Mouse (Mus musculus) thymus, adult 2 months (tissue): ENCODE measurements around the gene Sephs2. TPM values are rescaled to one million over a fixed set of nuclear protein-coding genes. Genes with fewer than 3 reads are reported as not detected.
"Not testable (repeated sequence)": the region's sequence is repeated elsewhere in the genome, so short reads cannot be mapped to it uniquely, and the experiment has no call there.

ENCODE experiments used
- DNase-seq: peaks from one replicate; pipeline ENCODE4 v3.0.0; 2021
- H3K27ac ChIP-seq: fragments of 200-500 bp; 2 replicates; pipeline ENCODE4 v1.5.1; 2012; ENCODE audit warnings: low read length, control low read depth; ENCODE audit not compliant: control insufficient read depth, insufficient read depth
- H3K27me3 ChIP-seq: fragments of 200-500 bp; 2 replicates; pipeline ENCODE4 v1.6.1; 2012; ENCODE audit warnings: mild to moderate bottlenecking, low read length, moderate library complexity, mixed read lengths; ENCODE audit not compliant: control insufficient read depth, insufficient read depth
- H3K36me3 ChIP-seq: fragments of 200-500 bp; 2 replicates; pipeline ENCODE4 v1.6.1; 2012; ENCODE audit warnings: mild to moderate bottlenecking, low read length, moderate library complexity; ENCODE audit not compliant: control insufficient read depth, insufficient read depth
- H3K4me1 ChIP-seq: fragments of 200-500 bp; replicated peaks from 2 replicates; pipeline ENCODE4 v1.6.1; 2012; ENCODE audit warnings: low read length; ENCODE audit not compliant: control insufficient read depth, insufficient read depth
- H3K4me3 ChIP-seq: fragments of 200-500 bp; 2 replicates; pipeline ENCODE4 v1.5.1; 2012; ENCODE audit warnings: mild to moderate bottlenecking, low read length, control low read depth, moderate library complexity; ENCODE audit not compliant: control insufficient read depth, insufficient read depth
- CTCF ChIP-seq: fragments of 200-500 bp; IDR thresholded peaks from 2 replicates; pipeline ENCODE4 v1.5.1; 2012; ENCODE audit warnings: mild to moderate bottlenecking, control low read depth, low read length, moderate library complexity, borderline replicate concordance; ENCODE audit not compliant: control insufficient read depth, poor library complexity, insufficient read depth; ENCODE audit errors: extremely low read depth
- POLR2A ChIP-seq: fragments of 200-500 bp; IDR thresholded peaks from 2 replicates; pipeline ENCODE4 v1.6.1; 2012; ENCODE audit warnings: mild to moderate bottlenecking, low read length, control low read depth, moderate library complexity; ENCODE audit not compliant: control insufficient read depth, poor library complexity, insufficient read depth; ENCODE audit errors: extremely low read depth
- WGBS: fragments of 180-500 bp; shearing (Covaris S2); methylation state at CpG from one replicate; pipeline ENCODE4 v1.1.7; 2018; 5-methylcytosine and 5-hydroxymethylcytosine counted together
- polyA plus RNA-seq: library from polyadenylated mRNA; depleted of rRNA; stranded (reverse); fragments of >200 nt; gene quantifications from 2 replicates; pipeline ENCODE4 v1.2.3, GENCODE M21; 2012

Sephs2 gene
- polyA plus RNA-seq, 1 experiment = 37.2 TPM

GRCm38 (mm10) chr7:127253821-127254769 lies 19.8 kb downstream of the Sephs2 start:
- TF ChIP-seq CTCF = peak; percentile 39; the same call in 1 of the 2 replicates
- peak; percentile 58 for TF ChIP-seq POLR2A
- under 1% methylated on average over 135 of the region's 136 CpGs for WGBS
- Histone ChIP-seq H3K4me1 (peaks cover 7% of the 10 kb centered on the region), H3K27me3 (no peaks in the 10 kb centered on the region), H3K4me3 (peak overlapping the region; percentile 71), H3K36me3 (no peaks in the 10 kb centered on the region), H3K27ac (0 out of 2 replicates have a peak overlapping the region, but pooled peaks have one; percentile 28)
- peak; percentile 95 for DNase-seq

- Histone ChIP-seq H3K36me3 (no peaks in the 10 kb centered on the region), H3K4me1 (peaks cover 7% of the 10 kb centered on the region), H3K4me3 (peak overlapping the region; percentile 64), H3K27me3 (no peaks in the 10 kb centered on the region), H3K27ac (no peak overlapping the region)
- DNase-seq = no peak
- WGBS = 77% methylated on average over 6 of the region's 6 CpGs
- TF ChIP-seq POLR2A = no peak
- no peak for TF ChIP-seq CTCF
Observed at GRCm38 (mm10) chr7:127253341-127253740, 20.5 kb downstream of the Sephs2 start.

- H3K4me3 ChIP-seq = no peak overlapping the region
- no peaks in the 10 kb centered on the region for H3K36me3 ChIP-seq
- no peak overlapping the region for H3K27ac ChIP-seq
- DNase-seq = peak; percentile 58
- H3K4me1 ChIP-seq = peaks cover 7% of the 10 kb centered on the region
- H3K27me3 ChIP-seq = no peaks in the 10 kb centered on the region
- 80% methylated on average over 2 of the region's 2 CpGs for WGBS
- no peak for TF ChIP-seq CTCF
- TF ChIP-seq POLR2A = no peak
Observed at GRCm38 (mm10) chr7:127252414-127252813, 21.4 kb downstream of the Sephs2 start.

GRCm38 (mm10) chr7:127250511-127250910 lies 23.3 kb downstream of the Sephs2 start:
- not testable (repeated sequence) for H3K27ac ChIP-seq, H3K27me3 ChIP-seq, H3K4me1 ChIP-seq, DNase-seq, H3K36me3 ChIP-seq, H3K4me3 ChIP-seq
- WGBS = 98% methylated on average over 8 of the region's 8 CpGs

- peak overlapping the region; percentile 81 for H3K4me3 ChIP-seq
- no peak for DNase-seq
- TF ChIP-seq CTCF (no peak), POLR2A (no peak; the same call in 1 of the 2 replicates)
- H3K4me1 ChIP-seq = peaks cover 13% of the 10 kb centered on the region
- H3K36me3 ChIP-seq = no peaks in the 10 kb centered on the region
- H3K27ac ChIP-seq = no peak overlapping the region
- WGBS = 14% methylated on average over 32 of the region's 33 CpGs
- no peaks in the 10 kb centered on the region for H3K27me3 ChIP-seq
Observed at GRCm38 (mm10) chr7:127244658-127245510, 29.0 kb downstream of the Sephs2 start.

- no peaks in the 10 kb centered on the region for H3K27me3 ChIP-seq
- H3K4me3 ChIP-seq = peak within 1 kb of the TSS; percentile 81
- TF ChIP-seq POLR2A = peak; percentile 71; the same call in 1 of the 2 replicates
- TF ChIP-seq CTCF = 0 out of 2 replicates have a peak, but pooled peaks have one; percentile 41
- 0 out of 2 replicates have a peak within 1 kb of the TSS, but pooled peaks have one; percentile 8 for H3K27ac ChIP-seq
- WGBS = under 1% methylated on average over 56 of the region's 56 CpGs
- peak; percentile 93 for DNase-seq
- peaks cover 13% of the 10 kb centered on the region for H3K4me1 ChIP-seq
- no peaks in the 10 kb centered on the region for H3K36me3 ChIP-seq
Observed at GRCm38 (mm10) chr7:127243870-127244657, 29.8 kb downstream of the Sephs2 start, which contains the start of gene Zfp771. Zfp771 (plus strand) TSS chr7:127244274.
